ENCODE assay signal across 18 mouse cellular contexts in genomic region chr16:24559811-24560210, GRCm38 (mm10).
DNase-seq lines count a peak whose midpoint lies in the region; ATAC-seq and TF ChIP-seq lines count a peak whose summit lies in the region.
"Had no signal": no experiment of that assay in that cellular context is flagged by ENCODE, and none has a peak within 500 bp of the region (broad histone marks: within the 10 kb centered on the region; RNA-seq: fewer than 3 reads in every experiment).

No protein-coding gene starts in this region.

- H3K9ac ChIP-seq in limb, embryonic 13.5 days = no peak overlapping the region
- H3K9ac ChIP-seq: lung, embryonic 14.5 days had no signal

- no peaks in the 10 kb centered on the region for H3K27me3 ChIP-seq in limb, embryonic 13.5 days
- H3K27me3 ChIP-seq in limb, embryonic 10.5 days (ENCODE audit: low read depth, poor library complexity, severe bottlenecking) = no peaks in the 10 kb centered on the region
- no peaks in the 10 kb centered on the region for H3K27me3 ChIP-seq in kidney, adult 2 months (replicated peaks; ENCODE audit: control insufficient read depth, insufficient read depth, low read length)
- H3K27me3 ChIP-seq: Patski had no signal

- peak; percentile 56 for DNase-seq in adrenal gland, postnatal 10 days
- no peak for DNase-seq in adrenal gland, adult 8-10 months
- no peak for DNase-seq in limb, embryonic 10.5 days (ENCODE audit: low spot score)
- peak; percentile 58 to 69 for DNase-seq in lung, adult 18-20 months
- DNase-seq in yolk sac, embryonic 10.5 days (ENCODE audit: low spot score) = no peak
- DNase-seq in kidney, adult 2 months = no peak
- DNase-seq in layer of hippocampus, adult 11-12 months (ENCODE audit: low spot score) = no peak
- DNase-seq: cerebellum, adult 9-10 months; kidney, adult 9 months; lung, embryonic 14.5 days; retina, postnatal 1 day; thymus, adult 18-20 months had no signal

- TF ChIP-seq CTCF in kidney, adult 2 months (conservative IDR thresholded peaks at IDR 0.05; ENCODE audit: insufficient read depth, insufficient read length, low read depth, low read length) = no peak

- no peak overlapping the region for H3K4me2 ChIP-seq in limb, embryonic 13.5 days (replicated peaks)
- H3K4me2 ChIP-seq: lung, embryonic 14.5 days had no signal

- WGBS in limb, embryonic 13.5 days = 91% methylated on average over 4 of the region's 4 CpGs
- 92% methylated on average over 4 of the region's 4 CpGs for WGBS in limb, embryonic 10.5 days
- 92% methylated on average over 4 of the region's 4 CpGs for WGBS in kidney, adult 2 months

- ATAC-seq in limb, embryonic 13.5 days (ENCODE audit: low FRiP score, low read depth) = no peak
- ATAC-seq: forebrain, embryonic 14.5 days; Patski had no signal

- peaks cover 10% of the 10 kb centered on the region for H3K4me1 ChIP-seq in limb, embryonic 13.5 days
- H3K4me1 ChIP-seq in limb, embryonic 10.5 days = peaks cover 7% of the 10 kb centered on the region
- peaks cover 3% of the 10 kb centered on the region; the same call in 1 of the 2 replicates for H3K4me1 ChIP-seq in kidney, adult 2 months (ENCODE audit: control insufficient read depth, insufficient read depth, low read length)
- H3K4me1 ChIP-seq: midbrain, embryonic 10.5 days had no signal

- H3K27ac ChIP-seq in limb, embryonic 13.5 days = peak overlapping the region; percentile 24; the same call in 1 of the 2 replicates
- no peak overlapping the region for H3K27ac ChIP-seq in limb, embryonic 10.5 days
- H3K27ac ChIP-seq in kidney, adult 2 months (ENCODE audit: insufficient read depth, low read depth, low read length) = no peak overlapping the region
- H3K27ac ChIP-seq: layer of hippocampus, adult 2 months; left cerebral cortex, adult 2 months; midbrain, embryonic 10.5 days had no signal

- H3K36me3 ChIP-seq in limb, embryonic 13.5 days = peaks cover 6% of the 10 kb centered on the region; the same call in 1 of the 2 replicates
- 0 out of 2 replicates have a peak, but pooled peaks cover 3% of the 10 kb centered on the region for H3K36me3 ChIP-seq in limb, embryonic 10.5 days
- H3K36me3 ChIP-seq in kidney, adult 2 months (ENCODE audit: control insufficient read depth, insufficient read depth, low read length) = no peaks in the 10 kb centered on the region; the same call in 1 of the 2 replicates
- H3K36me3 ChIP-seq: midbrain, embryonic 10.5 days had no signal

- no peaks in the 10 kb centered on the region for H3K9me3 ChIP-seq in limb, embryonic 13.5 days
- no peaks in the 10 kb centered on the region for H3K9me3 ChIP-seq in limb, embryonic 10.5 days (replicated peaks)
- H3K9me3 ChIP-seq: midbrain, embryonic 10.5 days had no signal

- no peak for TF ChIP-seq POLR2A in kidney, adult 2 months (IDR thresholded peaks at IDR 0.05; ENCODE audit: low read depth, low read length)

- no peak overlapping the region for H3K4me3 ChIP-seq in limb, embryonic 13.5 days
- no peak overlapping the region for H3K4me3 ChIP-seq in limb, embryonic 10.5 days
- H3K4me3 ChIP-seq in kidney, adult 2 months (ENCODE audit: insufficient read depth, low read depth, low read length) = no peak overlapping the region
- H3K4me3 ChIP-seq: layer of hippocampus, adult 2 months; left cerebral cortex, adult 2 months; midbrain, embryonic 10.5 days had no signal

Comparison
In these comparisons a context has a peak if more than half of its experiments do, and no peak if none do; other contexts are left out.
1. DNase-seq: peak in adrenal gland, postnatal 10 days (single experiment) and lung, adult 18-20 months (2 of 2); none in adrenal gland, adult 8-10 months (single experiment), limb, embryonic 10.5 days (single experiment), yolk sac, embryonic 10.5 days (single experiment), kidney, adult 2 months (single experiment) and layer of hippocampus, adult 11-12 months (single experiment).